Mouse (Mus musculus) neural tube, embryonic 10.5 days (tissue): ENCODE measurements at regions not wholly inside any gene's neighbourhood (a gene's known extent, or its start where the extent isn't known, plus 50 kb on each side); places are given as distances from the start of the nearest gene placed in this dataset.
A peak's percentile ranks its signal among the peaks of the same experiment; 100 is the strongest.

ENCODE experiments used
- DNase-seq: peaks from one replicate; pipeline ENCODE4 v3.0.0-alpha.2; 2017; ENCODE audit warnings: low spot score; ENCODE audit errors: extremely low spot score

GRCm38 (mm10) chr7:40052255-40052654 is 534.7 kb downstream of the Zfp619 start:
- DNase-seq, result no peak

DNA sequence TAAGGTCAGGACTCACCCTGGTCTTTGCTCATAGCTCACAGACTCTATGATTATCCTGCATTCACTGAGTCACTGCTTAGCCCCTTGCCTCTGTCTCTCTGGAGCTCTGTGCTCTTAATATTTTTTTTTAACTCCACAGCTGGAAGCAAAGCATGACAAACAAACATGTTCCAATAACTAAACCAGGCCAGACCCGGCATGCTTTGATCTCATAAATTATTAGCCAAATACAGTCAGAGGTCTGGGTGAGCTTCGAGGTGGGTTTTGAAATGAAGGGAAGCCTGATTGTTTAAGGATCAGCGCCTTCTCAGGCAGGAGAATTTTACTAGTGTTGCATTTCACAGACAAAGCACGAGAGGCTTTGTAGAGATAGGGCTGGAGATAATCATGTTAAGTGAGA is 541.3 kb downstream of the Zfp619 start:
- no peak for DNase-seq

GRCm38 (mm10) chr7:40064631-40065030 is 547.1 kb downstream of the Zfp619 start:
- DNase-seq, result no peak

GRCm38 (mm10) chr7:40065526-40065925 is 548.0 kb downstream of the Zfp619 start:
- no peak for DNase-seq

- DNase-seq, result no peak
Measured at GRCm38 (mm10) chr7:40067378-40067777, 549.8 kb downstream of the Zfp619 start.

GRCm38 (mm10) chr7:40071313-40071712 is 553.7 kb downstream of the Zfp619 start:
- no peak for DNase-seq

DNA sequence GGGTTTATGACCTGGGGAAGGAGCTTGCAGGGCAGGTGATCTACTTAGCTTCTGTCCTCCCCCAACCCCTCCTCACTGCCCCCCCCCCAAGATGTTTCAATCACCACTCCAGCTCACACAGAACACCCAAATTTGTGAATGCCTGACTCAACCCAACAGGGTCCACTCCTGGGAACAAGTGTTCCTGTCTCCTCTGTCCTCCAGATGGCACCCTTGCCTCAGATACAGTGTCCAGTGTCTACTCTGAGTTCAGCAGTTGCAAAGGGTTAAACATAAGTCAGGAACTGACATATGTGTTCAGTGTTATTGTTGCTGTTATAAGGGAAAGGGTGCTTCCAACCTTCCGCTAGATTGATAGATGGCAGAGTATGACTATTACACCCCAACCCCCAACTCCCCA is 554.9 kb downstream of the Zfp619 start:
- peak; percentile 13 for DNase-seq

GRCm38 (mm10) chr7:40086236-40086635 is 568.7 kb downstream of the Zfp619 start:
- peak; percentile 21 for DNase-seq

GRCm38 (mm10) chr7:40097094-40097493 is 579.5 kb downstream of the Zfp619 start:
- DNase-seq, result no peak

DNA sequence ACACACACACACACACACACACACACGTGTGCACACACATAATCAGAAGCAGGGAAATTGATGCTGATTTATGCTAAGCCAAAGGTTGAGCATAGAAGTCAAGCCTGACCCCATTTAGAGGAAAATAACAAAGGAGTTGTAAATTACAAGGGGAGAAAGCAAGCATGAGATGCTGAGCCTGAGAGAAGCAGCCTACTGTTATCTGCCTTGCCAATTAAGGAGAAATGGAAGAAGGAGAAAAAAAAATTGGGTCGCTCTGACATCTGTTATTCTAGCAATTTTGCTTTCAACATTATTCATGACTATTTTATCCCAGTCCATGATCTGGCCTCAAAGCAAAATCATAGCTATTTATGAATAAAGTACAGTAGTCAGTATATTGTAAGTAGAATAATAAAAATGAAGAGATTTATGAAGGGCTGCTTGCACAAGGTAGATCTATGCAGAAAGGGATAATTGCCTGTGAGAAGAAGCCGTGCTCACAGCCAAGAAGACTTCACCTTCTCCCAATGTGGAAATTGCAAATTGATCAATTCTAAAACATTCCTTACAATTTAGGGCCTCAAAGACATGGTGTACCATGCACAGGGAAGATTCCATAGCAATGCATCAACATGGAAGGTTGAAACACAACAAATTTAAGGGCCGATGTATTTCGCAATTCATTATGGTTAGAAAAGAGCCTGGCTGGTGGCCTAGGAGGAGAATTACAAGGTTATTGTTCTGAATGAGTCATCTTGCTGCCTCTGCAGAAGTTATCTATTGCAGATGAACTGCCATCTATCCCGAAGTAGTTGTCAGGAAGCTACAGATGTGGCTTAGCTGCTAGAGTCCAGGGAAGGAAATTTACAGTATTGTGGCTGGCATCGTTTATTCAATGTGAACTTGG is 585.7 kb downstream of the Zfp619 start:
- no peak for DNase-seq

DNA sequence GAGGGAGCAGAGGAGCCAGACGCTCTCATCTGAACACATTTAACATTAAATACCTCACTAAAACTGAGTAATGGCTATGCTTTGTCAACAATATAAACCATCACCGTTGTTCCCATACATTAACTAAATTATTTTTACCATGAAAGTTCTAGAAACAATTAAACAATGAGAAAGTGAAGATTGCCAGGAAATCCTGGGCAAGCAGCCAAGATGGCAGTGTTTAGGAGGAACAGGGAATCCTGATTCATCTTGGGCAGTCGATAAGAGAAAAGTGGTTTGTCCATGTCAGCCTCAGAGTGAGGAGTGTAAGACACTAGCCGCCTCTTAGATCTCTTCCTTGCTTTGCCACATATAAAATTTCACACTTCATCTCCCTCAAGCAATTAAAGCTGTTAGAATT is 625.3 kb downstream of the Zfp619 start:
- DNase-seq, result no peak

- DNase-seq, result no peak
Measured at GRCm38 (mm10) chr7:40144431-40144830, 626.9 kb downstream of the Zfp619 start.

GRCm38 (mm10) chr7:40177570-40177969 is 660.0 kb downstream of the Zfp619 start:
- no peak for DNase-seq

GRCm38 (mm10) chr7:40195366-40195765 is 677.8 kb downstream of the Zfp619 start:
- DNase-seq, result no peak

DNA sequence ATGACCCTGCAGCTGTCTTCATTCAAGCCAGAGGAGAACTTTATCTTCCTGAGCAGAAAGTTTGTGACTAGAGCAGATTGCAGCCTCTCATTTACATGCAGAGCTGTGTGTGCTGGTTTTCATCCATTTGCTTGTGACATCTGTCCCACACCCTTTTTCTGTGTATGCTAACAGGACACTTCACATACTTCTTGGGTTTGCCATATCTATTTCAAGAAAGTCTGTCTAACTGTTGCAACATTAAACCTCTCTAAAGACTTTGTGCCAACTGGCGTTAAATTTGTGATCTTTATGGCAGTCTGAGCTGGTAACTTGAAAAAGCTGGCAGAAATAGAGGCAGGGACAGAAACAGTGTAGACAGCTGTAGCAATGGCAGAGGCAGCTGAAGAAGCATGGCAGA is 685.0 kb downstream of the Zfp619 start:
- no peak for DNase-seq

DNA sequence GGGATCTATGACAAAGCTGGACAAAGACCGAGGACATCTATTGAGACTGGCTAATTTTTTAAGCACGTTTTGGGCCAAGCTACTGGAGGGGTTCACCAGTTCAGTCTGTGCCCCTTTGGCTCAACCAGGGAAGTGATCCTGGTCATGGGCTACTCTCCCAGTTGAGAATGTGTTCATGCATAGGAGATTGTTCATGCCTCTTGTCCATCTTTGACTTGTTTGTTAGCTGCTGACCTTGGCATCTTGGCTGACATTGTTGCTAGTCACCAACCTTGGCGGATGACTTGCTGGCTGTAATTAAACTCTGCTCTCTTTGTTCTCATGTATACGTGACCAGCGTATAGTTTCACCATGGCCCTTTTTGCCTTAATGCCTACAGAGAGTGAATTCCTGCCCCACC is 686.2 kb upstream of the Vstm2b start:
- DNase-seq, result no peak

- no peak for DNase-seq
Measured at GRCm38 (mm10) chr7:40212576-40212975, 685.6 kb upstream of the Vstm2b start.

- DNase-seq, result no peak
Measured at GRCm38 (mm10) chr7:40213646-40214045, 684.5 kb upstream of the Vstm2b start.

GRCm38 (mm10) chr7:40214395-40214794 is 683.7 kb upstream of the Vstm2b start:
- no peak for DNase-seq

DNA sequence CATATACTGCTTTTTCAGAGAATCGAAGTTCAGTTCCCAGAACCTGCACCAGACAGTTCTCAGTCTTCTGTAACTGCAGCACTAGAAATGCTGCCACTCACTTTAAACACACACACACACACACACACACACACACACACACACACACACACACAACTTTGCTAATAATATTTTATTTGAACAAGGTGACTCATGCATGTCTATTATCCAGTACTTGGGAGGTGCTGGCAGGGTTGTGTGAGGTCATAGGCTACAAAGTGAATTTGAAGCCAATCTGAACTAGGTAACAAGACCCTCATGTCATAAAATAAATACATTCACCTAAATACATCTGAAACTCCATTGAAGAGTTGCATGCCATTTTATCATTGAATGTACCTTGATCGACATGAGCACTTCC is 682.9 kb upstream of the Vstm2b start:
- DNase-seq, result no peak

DNA sequence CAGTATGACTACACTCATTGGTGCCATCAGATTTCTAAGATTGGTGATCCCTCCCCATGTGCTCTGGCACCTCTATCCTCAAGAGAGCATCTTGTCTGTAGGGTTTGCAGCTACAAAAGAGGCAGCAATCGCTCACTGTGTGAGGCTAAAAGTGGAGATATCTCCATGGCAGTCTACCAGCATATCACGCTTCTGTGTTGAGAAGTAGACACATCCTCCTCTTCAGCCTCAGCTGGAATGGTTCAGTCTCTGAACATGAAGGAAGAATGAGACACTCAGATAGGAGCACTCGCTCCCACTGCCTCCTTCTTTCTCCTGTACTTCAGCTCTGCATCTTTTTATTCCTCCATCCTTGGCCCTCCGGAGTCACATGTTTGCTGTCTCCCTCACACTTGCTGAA is 677.6 kb upstream of the Vstm2b start:
- no peak for DNase-seq

DNA sequence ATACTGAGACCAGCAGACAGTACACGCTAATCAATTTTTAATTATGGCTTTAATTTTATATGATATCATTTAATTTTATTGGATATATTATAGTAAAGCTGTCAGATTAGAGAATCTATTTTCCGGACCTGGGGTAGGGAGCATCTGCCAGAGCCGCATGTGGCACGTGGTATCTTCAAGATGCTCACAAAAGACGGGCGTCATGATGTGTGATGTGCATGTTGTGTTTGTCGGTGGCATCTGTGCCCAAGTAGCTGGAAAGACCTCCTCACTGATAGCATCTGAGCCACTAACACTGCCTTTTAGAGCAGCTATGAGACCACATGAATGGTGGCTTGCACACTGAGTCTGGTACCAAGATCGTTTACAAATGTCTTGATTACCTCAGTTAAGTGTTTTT is 652.9 kb upstream of the Vstm2b start:
- DNase-seq, result no peak

DNA sequence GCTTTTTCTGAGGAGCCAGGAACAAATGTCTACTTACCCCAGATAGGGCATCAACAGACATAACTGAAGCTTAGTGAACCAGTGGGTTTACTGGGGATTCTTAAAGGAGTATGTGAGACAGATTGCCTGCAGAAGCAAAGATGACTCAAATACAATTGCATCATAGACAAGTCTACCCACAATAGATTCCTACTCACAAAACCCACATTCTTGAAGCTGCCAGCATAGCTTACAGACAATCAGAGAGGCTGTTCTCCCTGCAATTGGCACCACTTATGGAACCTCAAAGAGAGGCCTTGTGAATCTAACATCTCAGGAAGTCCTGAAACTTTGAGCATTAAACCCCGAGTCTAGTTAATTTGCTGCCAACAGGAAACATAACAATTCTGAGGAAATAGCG is 649.6 kb upstream of the Vstm2b start:
- DNase-seq, result no peak
